Mouse (Mus musculus) forebrain, embryonic 16.5 days (tissue): ENCODE results near the gene Prrc2c. TPM values are rescaled to one million over a fixed set of nuclear protein-coding genes. Genes with fewer than 3 reads are reported as not detected.

Source experiments
- ATAC-seq: fragments of 200-750 bp; cut with Nextera tagmentation; 2 replicates; pipeline ENCODE4 v1.8.0; 2017; ENCODE audit warnings: mild to moderate bottlenecking, moderate library complexity
- H3K27ac ChIP-seq: fragments of 300-500 bp; sonication (generic); 2 replicates; pipeline ENCODE4 v1.5.1; 2014; ENCODE audit warnings: low read length, control low read depth
- H3K27me3 ChIP-seq: fragments of 300-500 bp; sonication (generic); replicated peaks from 2 replicates; pipeline ENCODE4 v1.6.1; 2014; ENCODE audit warnings: low read length; ENCODE audit not compliant: control insufficient read depth, insufficient read depth
- H3K36me3 ChIP-seq: fragments of 300-500 bp; sonication (generic); 2 replicates; pipeline ENCODE4 v1.6.1; 2014; ENCODE audit not compliant: control insufficient read depth, insufficient read depth
- H3K4me1 ChIP-seq: fragments of 300-500 bp; sonication (generic); replicated peaks from 2 replicates; pipeline ENCODE4 v1.6.1; 2014; ENCODE audit warnings: low read length; ENCODE audit not compliant: control insufficient read depth, insufficient read depth
- H3K4me2 ChIP-seq: fragments of 300-500 bp; sonication (generic); 2 replicates; pipeline ENCODE4 v1.6.1; 2014; ENCODE audit warnings: mild to moderate bottlenecking, low read length, control low read depth
- H3K4me3 ChIP-seq: fragments of 300-500 bp; sonication (generic); replicated peaks from 2 replicates; pipeline ENCODE4 v1.5.1; 2014; ENCODE audit warnings: mild to moderate bottlenecking, low read length, control low read depth
- H3K9ac ChIP-seq: fragments of 300-500 bp; sonication (generic); replicated peaks from 2 replicates; pipeline ENCODE4 v1.6.1; 2014; ENCODE audit warnings: low read depth, low read length, control low read depth
- H3K9me3 ChIP-seq: fragments of 300-500 bp; sonication (generic); 2 replicates; pipeline ENCODE4 v1.6.1; 2016; ENCODE audit warnings: low read length; ENCODE audit not compliant: control insufficient read depth
- WGBS: fragments of 180-500 bp; shearing (Covaris S2); extraction: QIAGEN DNeasy Blood & Tissue Kit; methylation state at CpG from one replicate; pipeline ENCODE4 v1.1.7; 2014; 5-methylcytosine and 5-hydroxymethylcytosine counted together
- polyA plus RNA-seq: library from polyadenylated mRNA; unstranded; fragments of >200 nt; fragmentation: Nextera tagmentation; extraction: Ambion mirVana; gene quantifications from 2 replicates; pipeline ENCODE4 v1.2.1, GENCODE M21; 2015

Prrc2c gene
- polyA plus RNA-seq, 1 experiment from 2014 or later: 123 TPM

- H3K27me3 ChIP-seq: no peaks in the 10 kb centered on the region
- WGBS: 83% methylated on average over 5 of the region's 5 CpGs
- peaks cover 3% of the 10 kb centered on the region; the same call in 1 of the 2 replicates for H3K4me1 ChIP-seq
- H3K9ac ChIP-seq: no peak overlapping the region
- no peak for ATAC-seq
- no peaks in the 10 kb centered on the region for H3K9me3 ChIP-seq
- H3K27ac ChIP-seq: no peak overlapping the region
- no peaks in the 10 kb centered on the region for H3K36me3 ChIP-seq
- no peak overlapping the region for H3K4me3 ChIP-seq
- H3K4me2 ChIP-seq: no peak overlapping the region
These were observed 8.4 kb upstream of the Prrc2c start for GRCm38 (mm10) chr1:162748761-162749160.

GRCm38 (mm10) chr1:162739831-162740394, 443 bp downstream of the Prrc2c start:
- Histone ChIP-seq H3K4me3 (peak overlapping the region; percentile 85), H3K9me3 (no peaks in the 10 kb centered on the region), H3K27me3 (no peaks in the 10 kb centered on the region), H3K4me2 (peak overlapping the region; percentile 75), H3K4me1 (peaks cover 13% of the 10 kb centered on the region), H3K27ac (peak overlapping the region; percentile 97), H3K9ac (peak overlapping the region; percentile 93), H3K36me3 (no peaks in the 10 kb centered on the region)
- WGBS: under 1% methylated on average over 50 of the region's 58 CpGs
- ATAC-seq: peak; percentile 87

GRCm38 (mm10) chr1:162739406-162739805, 950 bp downstream of the Prrc2c start:
- under 1% methylated on average over 10 of the region's 10 CpGs for WGBS
- H3K4me3 ChIP-seq: peak overlapping the region; percentile 85
- no peaks in the 10 kb centered on the region for H3K9me3 ChIP-seq
- no peaks in the 10 kb centered on the region for H3K27me3 ChIP-seq
- H3K27ac ChIP-seq: peak overlapping the region; percentile 97
- peak overlapping the region; percentile 93 for H3K9ac ChIP-seq
- no peak for ATAC-seq
- H3K36me3 ChIP-seq: no peaks in the 10 kb centered on the region
- H3K4me2 ChIP-seq: peak overlapping the region; percentile 75
- H3K4me1 ChIP-seq: peaks cover 13% of the 10 kb centered on the region

GRCm38 (mm10) chr1:162738472-162738871, 1.9 kb downstream of the Prrc2c start:
- peak overlapping the region; percentile 22; the same call in 1 of the 2 replicates for H3K9ac ChIP-seq
- 24% methylated on average over 2 of the region's 2 CpGs for WGBS

GRCm38 (mm10) chr1:162735084-162735483, 5.3 kb downstream of the Prrc2c start:
- no peaks in the 10 kb centered on the region for H3K36me3 ChIP-seq
- H3K27me3 ChIP-seq: no peaks in the 10 kb centered on the region
- no peak overlapping the region for H3K9ac ChIP-seq
- peaks cover 13% of the 10 kb centered on the region for H3K4me1 ChIP-seq
- 91% methylated on average over 4 of the region's 4 CpGs for WGBS
- H3K4me2 ChIP-seq: no peak overlapping the region
- no peak for ATAC-seq
- no peak overlapping the region for H3K4me3 ChIP-seq
- H3K27ac ChIP-seq: no peak overlapping the region
- no peaks in the 10 kb centered on the region for H3K9me3 ChIP-seq

More at GRCm38 (mm10) chr1:162738472-162738871, 1.9 kb downstream of the Prrc2c start:
- H3K4me2 ChIP-seq: peak overlapping the region; percentile 75
- H3K9me3 ChIP-seq: no peaks in the 10 kb centered on the region
- peak overlapping the region; percentile 85 for H3K4me3 ChIP-seq
- no peak for ATAC-seq
- H3K36me3 ChIP-seq: no peaks in the 10 kb centered on the region
- no peaks in the 10 kb centered on the region for H3K27me3 ChIP-seq
- H3K4me1 ChIP-seq: peaks cover 13% of the 10 kb centered on the region
- no peak overlapping the region for H3K27ac ChIP-seq

GRCm38 (mm10) chr1:162734283-162734682, 6.1 kb downstream of the Prrc2c start:
- H3K36me3 ChIP-seq: no peaks in the 10 kb centered on the region
- H3K9ac ChIP-seq: no peak overlapping the region
- H3K4me1 ChIP-seq: peaks cover 13% of the 10 kb centered on the region
- no peak overlapping the region for H3K4me3 ChIP-seq
- no peak overlapping the region for H3K27ac ChIP-seq
- no peaks in the 10 kb centered on the region for H3K9me3 ChIP-seq
- H3K27me3 ChIP-seq: no peaks in the 10 kb centered on the region
- 89% methylated on average over 1 of the region's 1 CpGs for WGBS
- no peak overlapping the region for H3K4me2 ChIP-seq
- no peak for ATAC-seq

- WGBS: 54% methylated on average over 4 of the region's 4 CpGs
- H3K9me3 ChIP-seq: no peaks in the 10 kb centered on the region
- H3K9ac ChIP-seq: no peak overlapping the region
- no peaks in the 10 kb centered on the region for H3K27me3 ChIP-seq
- ATAC-seq: no peak
- no peak overlapping the region for H3K4me2 ChIP-seq
- no peak overlapping the region for H3K27ac ChIP-seq
- no peaks in the 10 kb centered on the region for H3K36me3 ChIP-seq
- H3K4me3 ChIP-seq: no peak overlapping the region
- H3K4me1 ChIP-seq: no peaks in the 10 kb centered on the region; the same call in 1 of the 2 replicates
These were observed 8.3 kb downstream of the Prrc2c start for GRCm38 (mm10) chr1:162732041-162732440.

GRCm38 (mm10) chr1:162729436-162729835, 10.9 kb downstream of the Prrc2c start:
- H3K27ac ChIP-seq: no peak overlapping the region
- H3K9me3 ChIP-seq: no peaks in the 10 kb centered on the region
- WGBS: 49% methylated on average over 2 of the region's 2 CpGs
- no peaks in the 10 kb centered on the region for H3K4me1 ChIP-seq
- no peak overlapping the region for H3K4me2 ChIP-seq
- no peak overlapping the region for H3K4me3 ChIP-seq
- H3K36me3 ChIP-seq: no peaks in the 10 kb centered on the region
- H3K9ac ChIP-seq: no peak overlapping the region
- no peak for ATAC-seq
- no peaks in the 10 kb centered on the region for H3K27me3 ChIP-seq

- Histone ChIP-seq H3K27me3 (no peaks in the 10 kb centered on the region), H3K9me3 (no peaks in the 10 kb centered on the region), H3K4me2 (no peak overlapping the region), H3K27ac (no peak overlapping the region), H3K4me1 (no peaks in the 10 kb centered on the region), H3K4me3 (no peak overlapping the region), H3K36me3 (no peaks in the 10 kb centered on the region), H3K9ac (no peak overlapping the region)
- WGBS: 91% methylated on average over 6 of the region's 6 CpGs
- no peak for ATAC-seq
These were observed 12.4 kb downstream of the Prrc2c start for GRCm38 (mm10) chr1:162727981-162728380.

- H3K27ac ChIP-seq: no peak overlapping the region
- no peaks in the 10 kb centered on the region for H3K4me1 ChIP-seq
- H3K36me3 ChIP-seq: peaks cover 13% of the 10 kb centered on the region
- no peak overlapping the region for H3K4me2 ChIP-seq
- no peaks in the 10 kb centered on the region for H3K27me3 ChIP-seq
- no peak overlapping the region for H3K4me3 ChIP-seq
- no peak for ATAC-seq
- no peaks in the 10 kb centered on the region for H3K9me3 ChIP-seq
- H3K9ac ChIP-seq: no peak overlapping the region
These were observed 16.7 kb downstream of the Prrc2c start for GRCm38 (mm10) chr1:162723610-162724009.
